Mouse (Mus musculus): ENCODE measurements around the gene Zfp719.

Gene Zfp719

DNA sequence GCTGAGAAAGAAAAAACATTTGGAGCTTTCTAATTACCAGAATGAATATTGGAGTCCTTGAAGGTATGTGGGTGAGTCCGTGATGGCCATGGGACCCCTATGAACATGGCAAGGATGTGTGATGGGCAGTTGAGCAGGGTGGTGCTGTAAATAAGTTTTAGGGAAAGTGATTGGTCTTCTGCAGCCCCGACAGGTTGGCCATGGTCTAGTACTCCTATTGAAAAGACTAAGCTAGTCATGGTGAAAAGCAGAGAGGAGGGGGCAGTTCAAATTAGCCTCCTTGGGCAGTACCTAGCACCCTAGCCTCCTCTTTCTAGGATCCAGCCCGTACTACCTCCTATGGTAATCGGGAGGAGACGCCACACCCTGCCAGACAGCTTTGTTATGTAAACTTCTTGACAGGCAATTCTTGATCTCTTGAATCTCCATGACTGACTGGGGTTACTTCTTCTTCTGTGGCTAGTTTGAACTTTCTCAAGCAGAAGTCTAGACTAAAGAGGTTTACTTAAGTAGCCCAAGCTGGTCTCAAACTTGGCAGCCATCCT, 28.4 kb downstream of the Zfp719 start:
- no peak for DNase-seq (ENCODE audit: low spot score)

DNA sequence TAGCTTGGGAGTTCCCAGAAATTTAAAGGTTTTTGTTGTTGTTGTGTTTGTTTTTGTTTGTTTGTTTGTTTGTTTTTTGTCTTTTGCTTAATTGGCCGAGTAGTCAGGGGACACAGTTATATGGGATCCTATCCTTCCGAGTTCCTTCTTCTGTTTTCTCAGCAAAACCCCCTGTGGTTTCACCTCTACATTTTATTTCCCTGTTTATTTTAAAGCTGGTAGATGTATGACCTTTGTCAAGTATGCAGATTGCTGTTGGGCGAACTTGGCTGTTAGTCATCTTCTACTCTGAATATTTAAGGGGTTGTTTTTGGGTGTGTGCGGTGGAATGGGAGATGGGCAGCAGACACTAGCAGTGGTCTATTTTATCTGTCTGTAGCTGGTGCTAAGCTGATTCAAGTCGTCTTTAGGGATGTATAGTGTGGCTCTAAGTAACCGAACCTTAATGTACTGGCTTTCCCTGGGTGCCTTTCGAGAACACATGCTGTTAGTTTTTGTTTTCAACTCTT, 29.0 kb downstream of the Zfp719 start:
- no peak for DNase-seq (ENCODE audit: low spot score)

DNA sequence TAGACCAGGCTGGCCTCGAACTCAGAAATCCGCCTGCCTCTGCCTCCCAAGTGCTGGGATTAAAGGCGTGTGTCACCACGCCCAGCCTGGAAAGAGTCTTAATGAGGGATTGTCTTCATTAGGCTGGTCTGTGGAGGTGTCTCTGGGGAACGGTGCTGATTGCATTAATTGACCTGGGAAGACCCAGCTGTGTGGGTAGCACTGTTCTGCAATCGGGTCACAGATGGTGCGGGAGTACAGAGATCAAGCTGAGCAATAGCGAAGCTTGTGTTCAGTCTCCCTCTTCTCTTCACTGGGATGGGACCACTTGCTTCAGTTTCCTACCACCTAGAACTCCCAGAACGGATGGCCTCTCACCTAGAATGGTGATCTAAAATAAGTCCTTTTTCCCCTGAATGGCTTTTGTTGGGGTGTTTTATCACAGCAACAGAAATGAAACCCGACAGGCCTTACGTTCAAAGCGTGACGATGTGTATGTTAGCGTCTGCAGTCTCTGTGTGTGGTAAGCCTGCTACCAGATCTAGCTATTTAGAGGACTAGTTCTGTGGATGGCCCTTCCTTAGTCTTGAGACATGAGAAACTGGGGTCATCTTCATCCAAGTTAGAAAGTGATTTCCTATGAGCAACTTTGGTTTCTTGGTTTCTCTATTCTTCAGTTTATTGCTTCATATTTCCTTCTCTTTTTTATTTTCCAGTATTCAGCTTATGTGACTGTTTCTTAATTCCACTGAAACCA, 34.6 kb downstream of the Zfp719 start:
- no peak for DNase-seq (ENCODE audit: low spot score)

DNA sequence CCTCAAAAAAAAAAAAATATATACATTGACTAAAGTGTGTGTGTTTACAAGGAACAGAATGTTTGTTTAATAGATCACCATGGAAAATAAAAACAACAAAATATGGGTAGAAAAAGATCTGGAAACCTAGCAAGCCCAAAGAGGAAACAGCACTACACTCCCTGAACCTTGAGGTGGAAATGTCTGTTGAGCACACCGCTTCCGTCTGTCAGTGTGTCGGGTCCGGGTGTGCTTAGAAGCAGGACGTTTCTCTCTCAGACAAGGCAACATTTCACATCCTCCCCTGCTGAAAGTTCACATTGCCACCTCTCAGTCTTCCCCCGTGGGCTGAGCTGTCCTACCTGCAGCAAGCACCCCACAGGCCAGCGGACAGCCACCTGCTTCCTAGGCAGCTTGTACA, 43.5 kb downstream of the Zfp719 start:
- DNase-seq (ENCODE audit: low spot score) = no peak

DNA sequence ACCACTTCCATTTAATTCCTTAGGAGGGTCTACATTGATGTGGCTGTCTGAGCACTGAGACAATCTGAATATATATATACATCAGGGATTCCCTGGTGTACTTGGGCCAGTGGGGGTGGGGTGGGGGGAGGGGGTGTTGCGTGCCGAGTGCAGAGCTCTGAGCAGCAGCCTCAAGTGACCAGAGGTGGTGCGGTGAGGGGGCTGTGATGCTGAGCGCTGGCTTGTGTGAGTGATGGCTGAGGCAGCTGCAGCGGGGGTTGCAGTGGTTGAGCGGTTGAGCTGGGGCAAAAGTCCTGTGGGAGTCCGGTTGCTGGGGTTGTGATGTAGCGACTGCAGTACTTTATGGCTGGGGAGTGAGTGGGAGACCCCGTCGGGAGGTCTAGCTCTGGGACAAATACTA, 44.4 kb downstream of the Zfp719 start:
- no peak for DNase-seq (ENCODE audit: low spot score)

DNA sequence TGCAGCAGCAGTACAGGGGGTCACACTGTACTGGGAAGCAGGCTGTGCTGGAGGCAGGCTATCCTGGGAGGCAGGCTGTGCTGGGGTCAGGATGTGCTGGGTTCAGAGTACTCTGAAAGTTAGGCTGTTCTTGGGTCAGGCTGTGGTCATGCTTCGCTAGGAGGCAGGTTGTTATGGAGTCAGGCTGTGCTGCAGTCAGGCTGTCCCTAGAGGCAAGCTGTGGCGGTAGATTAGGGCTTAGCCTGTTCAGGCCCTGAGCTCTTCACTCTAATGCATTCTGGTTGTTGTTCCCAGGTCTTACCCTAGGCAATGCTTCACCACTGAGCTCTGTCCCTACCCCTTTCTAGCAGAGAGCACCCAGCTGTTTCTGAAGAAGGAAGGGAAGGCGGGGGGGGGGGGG, 45.7 kb downstream of the Zfp719 start:
- no peak for DNase-seq (ENCODE audit: low spot score)

DNA sequence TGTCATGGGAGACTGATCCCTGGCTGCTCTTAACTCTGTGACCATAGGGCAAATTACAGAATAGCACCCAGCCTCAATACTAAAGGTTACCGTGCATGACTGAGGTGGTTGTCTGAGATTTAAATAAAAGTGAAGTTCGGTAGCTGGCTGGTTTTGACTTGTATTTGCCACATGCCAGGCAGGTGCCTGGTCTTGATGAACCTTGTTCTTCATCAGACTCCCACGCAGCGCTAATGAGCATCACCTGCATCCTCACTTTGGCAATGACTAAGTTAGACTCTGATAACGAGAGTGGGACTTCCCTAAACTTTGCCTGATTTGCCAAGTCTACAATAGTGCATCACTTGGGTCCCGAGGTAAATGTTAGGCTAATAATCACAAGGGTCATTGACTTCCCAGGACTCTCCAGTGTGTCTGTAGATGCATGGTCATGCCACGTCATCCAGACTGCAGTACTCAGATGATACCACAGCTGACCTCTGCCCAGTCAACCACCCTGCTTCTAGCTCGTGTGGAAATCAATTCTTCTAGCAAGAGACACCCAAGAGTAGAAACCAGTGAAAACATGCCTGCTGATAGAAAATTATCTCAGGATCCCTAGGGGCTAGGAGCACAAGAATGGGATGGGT, 46.5 kb downstream of the Zfp719 start:
- DNase-seq (ENCODE audit: low spot score) = no peak

DNA sequence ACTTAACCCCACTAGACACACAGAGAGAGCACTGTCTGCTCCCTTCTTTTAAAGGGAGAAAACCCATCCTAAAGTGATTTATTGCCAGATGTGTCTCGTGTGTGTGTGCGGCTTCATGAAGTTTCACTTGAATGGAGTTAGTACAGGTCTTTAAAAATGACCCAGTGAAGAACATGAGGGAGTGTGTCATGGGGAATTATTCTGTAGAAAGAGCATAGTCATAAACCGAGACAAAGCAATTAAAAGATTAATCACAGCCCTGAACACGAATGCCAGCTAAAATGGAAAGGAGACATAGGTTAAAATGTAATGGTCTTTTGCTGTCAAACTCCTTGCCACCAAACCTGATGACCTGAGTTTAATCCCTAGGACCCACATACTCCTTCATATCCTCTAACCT, 54.5 kb downstream of the Zfp719 start:
- no peak for DNase-seq (ENCODE audit: low spot score)

DNA sequence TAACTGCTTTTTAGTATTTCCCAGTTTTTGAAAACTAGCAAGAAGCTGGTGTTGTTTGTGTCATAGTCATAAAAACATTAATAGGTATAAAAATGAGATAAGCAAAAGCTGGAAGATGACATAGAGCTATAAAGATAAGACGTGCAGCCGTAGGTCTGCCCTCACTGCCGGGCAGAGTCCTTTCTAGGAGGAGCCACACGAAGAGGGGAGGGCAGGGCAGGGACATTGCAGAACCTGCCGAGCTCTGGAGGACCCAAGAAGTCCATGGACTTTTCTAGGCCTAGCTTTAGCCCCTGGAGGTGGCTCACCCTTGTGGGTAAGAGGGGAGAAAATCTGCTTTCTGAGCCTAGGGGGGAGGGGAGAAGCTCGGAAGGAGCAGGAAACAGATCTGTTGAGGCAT, 55.1 kb downstream of the Zfp719 start, which contains the start of gene Ceacam18:
Gene Ceacam18, plus strand, starts transcription at position 208 of the 400 bp plus-strand sequence.
- DNase-seq (ENCODE audit: low spot score) = no peak

DNA sequence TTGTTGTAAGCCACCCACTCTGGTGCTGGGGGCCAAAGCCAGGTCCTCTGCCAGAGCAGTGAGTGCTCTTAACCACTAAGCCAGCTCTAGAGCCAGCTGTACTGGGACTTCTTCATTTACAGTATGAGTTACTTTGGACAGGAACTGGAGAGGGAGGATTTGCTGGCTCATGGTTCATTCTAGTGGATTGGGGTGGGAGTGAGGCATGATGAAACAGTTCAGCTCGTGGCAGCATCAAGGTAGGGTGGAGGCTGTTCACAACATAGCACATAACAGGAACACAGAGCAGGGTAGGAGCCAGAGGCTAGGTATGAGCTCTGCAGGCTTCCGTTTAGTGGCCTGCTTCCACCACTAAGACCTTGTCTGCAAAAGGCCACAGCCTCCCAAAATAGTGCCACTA, 56.8 kb downstream of the Zfp719 start:
- no peak for DNase-seq (ENCODE audit: low spot score)

DNA sequence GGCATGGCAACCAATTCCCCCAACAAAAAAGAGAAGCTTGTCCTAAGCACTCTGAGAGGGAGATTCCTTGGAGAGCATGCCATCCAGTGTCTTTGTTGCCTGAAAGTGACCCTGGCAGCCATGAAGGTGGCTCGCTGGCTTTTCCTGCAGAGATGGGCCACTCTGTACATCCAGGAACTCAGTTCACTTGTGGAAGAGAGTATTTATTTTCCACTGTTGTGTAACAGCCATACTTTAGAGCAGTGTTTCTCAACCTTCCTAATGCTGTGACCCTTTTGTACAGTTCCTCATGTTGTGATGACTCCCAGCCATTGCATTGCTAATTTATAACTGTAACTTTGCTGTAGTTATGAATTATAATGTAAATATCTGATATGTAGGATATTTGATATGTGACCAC, 57.7 kb downstream of the Zfp719 start:
- no peak for DNase-seq (ENCODE audit: low spot score)

DNA sequence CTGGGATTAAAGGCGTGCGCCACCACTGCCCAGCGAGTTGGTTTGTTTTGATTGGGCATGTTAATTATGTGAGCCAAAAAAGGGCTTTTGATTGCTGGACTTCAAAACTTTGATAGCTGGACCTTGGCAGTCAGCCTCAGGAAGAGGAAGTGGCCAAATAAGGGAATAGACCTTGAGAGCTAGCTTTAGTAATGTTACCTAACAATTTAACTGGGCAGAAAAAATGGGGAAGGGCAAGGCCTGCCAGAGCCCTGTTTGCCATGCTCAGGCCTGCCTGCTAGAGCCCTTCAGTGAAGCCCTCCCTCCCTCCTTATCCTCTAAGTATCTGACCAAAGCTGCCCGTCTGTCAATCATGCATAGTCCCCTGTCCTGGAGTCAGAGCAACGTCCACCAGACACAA, 63.2 kb downstream of the Zfp719 start:
- no peak for DNase-seq (ENCODE audit: low spot score)

Measured in yolk sac, embryonic 10.5 days (tissue).